ENCODE assay signal across 15 mouse cellular contexts in genomic region chr10:61402480-61402879, GRCm38 (mm10). TPM values are rescaled to one million over a fixed set of nuclear protein-coding genes. Genes with fewer than 3 reads are reported as not detected.
DNase-seq lines count a peak whose midpoint lies in the region; ATAC-seq and TF ChIP-seq lines count a peak whose summit lies in the region.
"Had no signal": no experiment of that assay in that cellular context is flagged by ENCODE, and none has a peak within 500 bp of the region (broad histone marks: within the 10 kb centered on the region; RNA-seq: fewer than 3 reads in every experiment).

No protein-coding gene starts in this region.

- TF ChIP-seq CTCF in heart, adult 2 months (IDR thresholded peaks at IDR 0.05) = peak; percentile 47
- peak; percentile 61 for TF ChIP-seq CTCF in lung, embryonic 14.5 days (IDR thresholded peaks at IDR 0.05; ENCODE audit: low read depth)
- 0 out of 2 replicates have a peak, but pooled peaks have one; percentile 10 for TF ChIP-seq CTCF in small intestine, adult 2 months (IDR thresholded peaks at IDR 0.05; ENCODE audit: extremely low read depth, insufficient read length, insufficient replicate concordance, low read depth, low read length)

- no peak overlapping the region for H3K27ac ChIP-seq in heart, adult 2 months
- no peak overlapping the region for H3K27ac ChIP-seq in lung, embryonic 14.5 days (ENCODE audit: low read depth)
- H3K27ac ChIP-seq in small intestine, adult 2 months (ENCODE audit: insufficient read depth, low read depth, low read length) = no peak overlapping the region
- H3K27ac ChIP-seq: liver, embryonic 13.5 days had no signal

- no peak for ATAC-seq in lung, embryonic 14.5 days (ENCODE audit: insufficient read depth)
- ATAC-seq: forebrain, embryonic 14.5 days; inflammation-experienced regulatory T-cells, adult 6 months had no signal

- intact Hi-C loops in heart, adult 2 months (cut with DNase I) = no loop called here

- H3K4me3 ChIP-seq in heart, adult 2 months = no peak overlapping the region
- no peak overlapping the region for H3K4me3 ChIP-seq in lung, embryonic 14.5 days (ENCODE audit: low read depth, low read length)
- no peak overlapping the region for H3K4me3 ChIP-seq in small intestine, adult 2 months (ENCODE audit: low read depth, low read length)
- H3K4me3 ChIP-seq: liver, embryonic 13.5 days had no signal

- H3K4me1 ChIP-seq in heart, adult 2 months (ENCODE audit: control insufficient read depth, insufficient read depth, low read length) = peaks cover 4% of the 10 kb centered on the region
- H3K4me1 ChIP-seq in lung, embryonic 14.5 days (ENCODE audit: insufficient read depth) = no peaks in the 10 kb centered on the region
- H3K4me1 ChIP-seq in small intestine, adult 2 months (ENCODE audit: control insufficient read depth, insufficient read depth, insufficient read length, low read length) = no peaks in the 10 kb centered on the region

- no peak overlapping the region for H3K4me2 ChIP-seq in lung, embryonic 14.5 days
- H3K4me2 ChIP-seq: liver, embryonic 13.5 days had no signal

- H3K36me3 ChIP-seq in heart, adult 2 months (ENCODE audit: control insufficient read depth, insufficient read depth, low read length) = no peaks in the 10 kb centered on the region
- no peaks in the 10 kb centered on the region for H3K36me3 ChIP-seq in lung, embryonic 14.5 days (ENCODE audit: insufficient read depth)
- H3K36me3 ChIP-seq in small intestine, adult 2 months (ENCODE audit: control insufficient read depth, insufficient read depth, low read length) = no peaks in the 10 kb centered on the region
- H3K36me3 ChIP-seq: liver, embryonic 13.5 days had no signal

- 76% methylated on average over 5 of the region's 5 CpGs for WGBS in heart, adult 2 months
- WGBS in lung, embryonic 14.5 days = 75% methylated on average over 5 of the region's 5 CpGs
- WGBS in small intestine, adult 2 months = 61% methylated on average over 5 of the region's 5 CpGs

- H3K27me3 ChIP-seq in heart, adult 2 months (ENCODE audit: control insufficient read depth, insufficient read depth, low read length) = no peaks in the 10 kb centered on the region
- no peaks in the 10 kb centered on the region for H3K27me3 ChIP-seq in lung, embryonic 14.5 days (ENCODE audit: insufficient read depth, low read length)
- H3K27me3 ChIP-seq in small intestine, adult 2 months (ENCODE audit: control insufficient read depth, insufficient read depth, low read length) = no peaks in the 10 kb centered on the region

- H3K9me3 ChIP-seq in lung, embryonic 14.5 days (ENCODE audit: low read depth, low read length) = no peaks in the 10 kb centered on the region

- H3K9ac ChIP-seq in heart, adult 2 months (ENCODE audit: low read depth, low read length) = no peak overlapping the region
- H3K9ac ChIP-seq in lung, embryonic 14.5 days = no peak overlapping the region
- H3K9ac ChIP-seq: liver, embryonic 13.5 days had no signal

- no peaks in the 10 kb centered on the region for H3K79me2 ChIP-seq in heart, adult 2 months (replicated peaks; ENCODE audit: control insufficient read depth, insufficient read depth, low read length)

- no peak for DNase-seq in heart, adult 2 months
- no peak for DNase-seq in heart, adult 18-20 months
- no peak for DNase-seq in lung, embryonic 14.5 days
- no peak for DNase-seq in lung, postnatal 14 days
- peak; percentile 33 for DNase-seq in MEL-GATA-1-ER (ENCODE audit: extremely low read depth, low read depth)
- DNase-seq in gastrocnemius, adult 8-10 months (ENCODE audit: low spot score in 2 of 2) = no peak
- no peak for DNase-seq in right cerebral cortex, postnatal 36 days (ENCODE audit: low spot score in 2 of 2)
- DNase-seq: heart, postnatal 10 days; liver, embryonic 13.5 days; right cerebral cortex, postnatal 4 days; thymus, postnatal 36 days had no signal

- TF ChIP-seq POLR2A in heart, adult 2 months (IDR thresholded peaks at IDR 0.05; ENCODE audit: insufficient read depth, low read depth, low read length) = no peak
- no peak for TF ChIP-seq POLR2A in small intestine, adult 2 months (IDR thresholded peaks at IDR 0.05; ENCODE audit: low read depth, low read length)

- TF ChIP-seq EP300 in heart, adult 2 months (IDR thresholded peaks at IDR 0.05; ENCODE audit: insufficient read depth, low read depth, low read length) = no peak

RNA-seq across cellular contexts. Expression of gene Nodal, which starts 15.3 kb away (rescaled TPM):
- total RNA-seq in heart, adult 2 months (2021) = under 1 TPM in 1 of 2 experiments, not detected in 1; 0.10 TPM
- polyA plus RNA-seq in heart, adult 2 months (2012; rRNA removed) = 0.04 and 0.38 TPM in 2 replicates
- total RNA-seq in heart, adult 18-20 months (2021) = not detected
- 0.08 TPM in 2 replicates for polyA plus RNA-seq in lung, embryonic 14.5 days (2014; fragmentation: Nextera tagmentation; extraction: Ambion mirVana)
- polyA plus RNA-seq in small intestine, adult 2 months (2012; rRNA removed) = 0.13 TPM in 1 of 2 replicates, not detected in the other
- under 1 TPM in 3 of 4 experiments, not detected in 1; 0.12 to 0.24 (median 0.13) TPM for total RNA-seq in gastrocnemius, adult 8-10 months (2022)
- total RNA-seq: megakaryocyte-erythroid progenitor cell, adult 5-6 weeks had no signal
- polyA plus RNA-seq: forebrain, embryonic 14.5 days had no signal

RNA-seq across cellular contexts. Expression of gene Pald1, which starts 19.1 kb away (rescaled TPM):
- total RNA-seq in heart, adult 2 months (2021) = 10 to 100 TPM; 15.3 to 17.6 TPM
- 17.7 and 20.4 TPM in 2 replicates for polyA plus RNA-seq in heart, adult 2 months (2012; rRNA removed)
- total RNA-seq in heart, adult 18-20 months (2021) = 10 to 100 TPM; 16.0 to 16.2 TPM
- 44.1 and 47.5 TPM in 2 replicates for polyA plus RNA-seq in lung, embryonic 14.5 days (2014; fragmentation: Nextera tagmentation; extraction: Ambion mirVana)
- 3.0 and 3.2 TPM in 2 replicates for polyA plus RNA-seq in small intestine, adult 2 months (2012; rRNA removed)
- total RNA-seq in gastrocnemius, adult 8-10 months (2022) = 1 to 10 TPM; 2.7 to 5.7 (median 4.5) TPM
- total RNA-seq: megakaryocyte-erythroid progenitor cell, adult 5-6 weeks had no signal

RNA-seq across cellular contexts. Expression of gene Eif4ebp2, which starts 50.0 kb away (rescaled TPM):
- 10 to 100 TPM; 70.9 to 71.3 TPM for total RNA-seq in heart, adult 2 months (2021)
- 53.3 and 71.9 TPM in 2 replicates for polyA plus RNA-seq in heart, adult 2 months (2012; rRNA removed)
- total RNA-seq in heart, adult 18-20 months (2021) = 10 to 100 TPM; 63.9 to 82.2 TPM
- 53.8 and 57.4 TPM in 2 replicates for polyA plus RNA-seq in lung, embryonic 14.5 days (2014; fragmentation: Nextera tagmentation; extraction: Ambion mirVana)
- polyA plus RNA-seq in small intestine, adult 2 months (2012; rRNA removed) = 71.2 and 131 TPM in 2 replicates
- 100 to 1,000 TPM; 154 to 242 (median 183) TPM for total RNA-seq in gastrocnemius, adult 8-10 months (2022)

Comparison
In these comparisons a context has a peak if more than half of its experiments do, and no peak if none do; other contexts are left out.
1. CTCF ChIP-seq: peak in every context shown above with its lines; median percentile 61 in lung, embryonic 14.5 days; 47 in heart, adult 2 months; 10 in small intestine, adult 2 months.